Mouse (Mus musculus) CH12.LX (cell line): ENCODE results near the gene Dram2. TPM values are rescaled to one million over a fixed set of nuclear protein-coding genes. Genes with fewer than 3 reads are reported as not detected.

Source experiments
- DNase-seq: peaks from one replicate; pipeline ENCODE4 v3.0.0-alpha.2; 2013; ENCODE audit errors: extremely low read depth
- H3K27ac ChIP-seq: 2 replicates; pipeline ENCODE4 v1.5.1; 2012; ENCODE audit warnings: low read depth, mild to moderate bottlenecking, control low read depth, moderate library complexity; ENCODE audit not compliant: insufficient read depth
- H3K27me3 ChIP-seq: replicated peaks from 2 replicates; pipeline ENCODE3; 2012; ENCODE audit warnings: inconsistent platforms
- H3K36me3 ChIP-seq, 2 experiments: replicated peaks in 1 of 2; 2 replicates each; pipeline versions ENCODE3 to v1.6.1; 2012; ENCODE audit warnings: inconsistent platforms in 1 of 2, low read length in 1 of 2, mild to moderate bottlenecking in 1 of 2, mixed read lengths in 1 of 2, moderate library complexity in 1 of 2; ENCODE audit not compliant: control insufficient read depth in 1 of 2, insufficient read depth in 1 of 2
- H3K4me1 ChIP-seq, 2 experiments: 2 replicates each; pipeline ENCODE4 v1.6.1; 2012; ENCODE audit warnings: inconsistent platforms in 1 of 2, moderate library complexity in 1 of 2; ENCODE audit not compliant: insufficient read depth in 2 of 2, control insufficient read depth in 1 of 2
- H3K4me2 ChIP-seq: 2 replicates; pipeline ENCODE4 v1.6.1; 2012; ENCODE audit warnings: low read depth, mild to moderate bottlenecking, control low read depth; ENCODE audit not compliant: poor library complexity, insufficient read depth, severe bottlenecking
- H3K4me3 ChIP-seq, 3 experiments: fragments of 150-350 bp in 1 of 3; sonication (generic) in 1 of 3; replicated peaks in 1 of 3; 2 replicates each; pipeline versions ENCODE3 to v1.5.1; 2011 to 2012; ENCODE audit warnings: low read depth in 2 of 3, low read length in 2 of 3, mild to moderate bottlenecking in 2 of 3, moderate library complexity in 2 of 3, control low read depth in 1 of 3, improper control_type of control experiment in 1 of 3, inconsistent platforms in 1 of 3, mixed read lengths in 1 of 3; ENCODE audit not compliant: poor library complexity in 1 of 3
- H3K79me2 ChIP-seq: replicated peaks from 2 replicates; pipeline ENCODE4 v1.6.1; 2012; ENCODE audit warnings: mild to moderate bottlenecking, moderate library complexity; ENCODE audit not compliant: control insufficient read depth, poor library complexity, insufficient read depth, severe bottlenecking; ENCODE audit errors: extremely low read depth
- H3K9ac ChIP-seq: 2 replicates; pipeline ENCODE4 v1.6.1; 2012; ENCODE audit warnings: low read depth, mild to moderate bottlenecking, control low read depth, moderate library complexity; ENCODE audit not compliant: insufficient read depth
- H3K9me3 ChIP-seq: replicated peaks from 2 replicates; pipeline ENCODE3; 2012; ENCODE audit warnings: low read length, inconsistent platforms, mixed read lengths
- BHLHE40 ChIP-seq: IDR thresholded peaks from 2 replicates; pipeline ENCODE4 v1.6.1; 2011; ENCODE audit warnings: mild to moderate bottlenecking, low read depth, low read length, improper control_type of control experiment
- CHD2 ChIP-seq: IDR thresholded peaks from 2 replicates; pipeline ENCODE4 v1.6.1; 2011; ENCODE audit warnings: low read length, improper control_type of control experiment
- CTCF ChIP-seq, 2 experiments: IDR thresholded peaks in 1 of 2; conservative IDR thresholded peaks in 1 of 2; 2 replicates each; pipeline ENCODE4 v1.5.1; 2011 to 2012; ENCODE audit warnings: low read depth in 2 of 2, low read length in 2 of 2, improper control_type of control experiment in 1 of 2, inconsistent platforms in 1 of 2, mild to moderate bottlenecking in 1 of 2, moderate library complexity in 1 of 2
- ELF1 ChIP-seq: IDR thresholded peaks from 2 replicates; pipeline ENCODE4 v1.6.1; 2014; ENCODE audit warnings: low read depth, mild to moderate bottlenecking, inconsistent platforms, low read length, improper control_type of control experiment
- EP300 ChIP-seq: IDR thresholded peaks from 2 replicates; pipeline ENCODE4 v1.6.1; 2011; ENCODE audit warnings: low read length, improper control_type of control experiment
- ETS1 ChIP-seq: conservative IDR thresholded peaks from 2 replicates; pipeline ENCODE4 v1.6.1; 2012; ENCODE audit warnings: low read depth, mild to moderate bottlenecking, inconsistent platforms, low read length, improper control_type of control experiment, moderate library complexity
- GABPA ChIP-seq: IDR thresholded peaks from 2 replicates; pipeline ENCODE4 v1.6.1; 2012; ENCODE audit warnings: low read depth, low read length, improper control_type of control experiment, inconsistent platforms; ENCODE audit not compliant: insufficient replicate concordance
- JUN ChIP-seq: IDR thresholded peaks from 2 replicates; pipeline ENCODE4 v1.6.1; 2011; ENCODE audit warnings: low read depth, mild to moderate bottlenecking, low read length, improper control_type of control experiment, moderate library complexity; ENCODE audit not compliant: insufficient read depth
- KAT2A ChIP-seq: IDR thresholded peaks from 2 replicates; pipeline ENCODE4 v1.6.1; 2012; ENCODE audit warnings: low read length, improper control_type of control experiment, inconsistent platforms; ENCODE audit not compliant: insufficient replicate concordance
- MAFK ChIP-seq: IDR thresholded peaks from 2 replicates; pipeline ENCODE4 v1.6.1; 2011; ENCODE audit warnings: low read length, improper control_type of control experiment; ENCODE audit not compliant: insufficient replicate concordance
- MAZ ChIP-seq: IDR thresholded peaks from 2 replicates; pipeline ENCODE4 v1.6.1; 2012; ENCODE audit warnings: low read depth, mild to moderate bottlenecking, inconsistent platforms, low read length, improper control_type of control experiment, moderate library complexity
- MEF2A ChIP-seq: IDR thresholded peaks from 2 replicates; pipeline ENCODE4 v1.6.1; 2014; ENCODE audit warnings: low read depth, mild to moderate bottlenecking, inconsistent platforms, low read length, improper control_type of control experiment, borderline replicate concordance
- MXI1 ChIP-seq: IDR thresholded peaks from 2 replicates; pipeline ENCODE4 v1.6.1; 2011; ENCODE audit warnings: mild to moderate bottlenecking, low read depth, low read length, improper control_type of control experiment
- MYC ChIP-seq: IDR thresholded peaks from 2 replicates; pipeline ENCODE4 v1.6.1; 2011; ENCODE audit warnings: low read depth, mild to moderate bottlenecking, improper control_type of control experiment, low read length
- NELFE ChIP-seq: IDR thresholded peaks from 2 replicates; pipeline ENCODE4 v1.6.1; 2011; ENCODE audit warnings: low read depth, low read length, improper control_type of control experiment
- NRF1 ChIP-seq: IDR thresholded peaks from 2 replicates; pipeline ENCODE4 v1.6.1; 2014; ENCODE audit warnings: low read depth, mild to moderate bottlenecking, inconsistent platforms, low read length, improper control_type of control experiment, moderate library complexity
- PAX5 ChIP-seq: IDR thresholded peaks from 2 replicates; pipeline ENCODE4 v1.6.1; 2012; ENCODE audit warnings: low read length, inconsistent platforms, mixed read lengths
- POLR2A ChIP-seq: IDR thresholded peaks from 2 replicates; pipeline ENCODE4 v1.6.1; 2011; ENCODE audit warnings: low read depth, mild to moderate bottlenecking, improper control_type of control experiment, low read length
- POLR2AphosphoS2 ChIP-seq: IDR thresholded peaks from 2 replicates; pipeline ENCODE4 v1.6.1; 2011; ENCODE audit warnings: low read depth, low read length, improper control_type of control experiment
- RAD21 ChIP-seq: IDR thresholded peaks from 2 replicates; pipeline ENCODE4 v1.6.1; 2011; ENCODE audit warnings: low read depth, mild to moderate bottlenecking, low read length, improper control_type of control experiment, moderate library complexity
- RCOR1 ChIP-seq: conservative IDR thresholded peaks from 2 replicates; pipeline ENCODE4 v1.6.1; 2012; ENCODE audit warnings: low read depth, mild to moderate bottlenecking, inconsistent platforms, low read length, improper control_type of control experiment
- SIN3A ChIP-seq: IDR thresholded peaks from 2 replicates; pipeline ENCODE4 v1.6.1; 2012; ENCODE audit warnings: low read length, improper control_type of control experiment, inconsistent platforms
- SMC3 ChIP-seq: IDR thresholded peaks from 2 replicates; pipeline ENCODE4 v1.6.1; 2011; ENCODE audit warnings: low read depth, low read length, improper control_type of control experiment
- TBP ChIP-seq: conservative IDR thresholded peaks from 2 replicates; pipeline ENCODE4 v1.6.1; 2011; ENCODE audit warnings: low read depth, low read length, improper control_type of control experiment
- TCF12 ChIP-seq: IDR thresholded peaks from 2 replicates; pipeline ENCODE4 v1.6.1; 2014; ENCODE audit warnings: low read depth, mild to moderate bottlenecking, inconsistent platforms, low read length, improper control_type of control experiment
- UBTF ChIP-seq: IDR thresholded peaks from 2 replicates; pipeline ENCODE4 v1.6.1; 2012; ENCODE audit warnings: low read depth, mild to moderate bottlenecking, inconsistent platforms, low read length, improper control_type of control experiment, moderate library complexity
- USF1 ChIP-seq: IDR thresholded peaks from 2 replicates; pipeline ENCODE4 v1.6.1; 2014; ENCODE audit warnings: low read depth, mild to moderate bottlenecking, inconsistent platforms, low read length, improper control_type of control experiment
- ZC3H11A ChIP-seq: IDR thresholded peaks from 2 replicates; pipeline ENCODE4 v1.6.1; 2012; ENCODE audit warnings: low read depth, mild to moderate bottlenecking, inconsistent platforms, low read length, improper control_type of control experiment
- ZKSCAN1 ChIP-seq: IDR thresholded peaks from 2 replicates; pipeline ENCODE4 v1.6.1; 2012; ENCODE audit warnings: low read depth, inconsistent platforms, low read length, improper control_type of control experiment, borderline replicate concordance
- ZMIZ1 ChIP-seq: IDR thresholded peaks from 2 replicates; pipeline ENCODE4 v1.6.1; 2012; ENCODE audit warnings: low read depth, mild to moderate bottlenecking, inconsistent platforms, low read length, improper control_type of control experiment
- ZNF384 ChIP-seq: IDR thresholded peaks from 2 replicates; pipeline ENCODE4 v1.6.1; 2012; ENCODE audit warnings: low read depth, low read length, improper control_type of control experiment, inconsistent platforms
- dilution Hi-C: fragments of 300-500 bp; cut with MboI; formaldehyde crosslinking; loops from 2 replicates; pipeline ENCODE4 v1.14.3; 2020; ENCODE audit warnings: low sequenced_read_pairs; ENCODE audit not compliant: extremely low pct_unique_long_range_greater_than_20kb, extremely low pct_ligation_motif_present
- in situ Hi-C: fragments of 300-500 bp; cut with MboI; formaldehyde crosslinking; loops from 3 replicates; pipeline ENCODE4 v1.14.3; 2019; ENCODE audit warnings: low sequenced_read_pairs, low pct_ligation_motif_present, low pct_unique_long_range_greater_than_20kb, mixed read lengths
- polyA plus RNA-seq: library from polyadenylated mRNA; unstranded; fragments of >175 nt; gene quantifications from 2 replicates; pipeline ENCODE4 v1.2.1, GENCODE M21; 2012; ENCODE audit warnings: low read depth; ENCODE audit not compliant: insufficient read length
- total RNA-seq, 2 experiments: library from RNA; depleted of rRNA; stranded (reverse); fragments of 300-350 nt in 1 of 2; fragments of >200 nt in 1 of 2; gene quantifications; 2 replicates each; pipeline ENCODE4 v1.2.3; 2012 to 2014

Dram2 gene
- total and polyA plus RNA-seq, 3 experiments = 20.3 to 62.4 (median 51.2) TPM

GRCm38 (mm10) chr3:106500510-106500909 is 47.1 kb upstream of the Dram2 start:
- Histone ChIP-seq H3K79me2 (no peaks in the 10 kb centered on the region), H3K4me1 (peaks cover 0 to 7% of the 10 kb centered on the region in 2 experiments; a peak in 2 of 4 replicates), H3K27ac (no peak overlapping the region), H3K4me3 (no peak overlapping the region), H3K9me3 (no peaks in the 10 kb centered on the region), H3K9ac (no peak overlapping the region), H3K4me2 (no peak overlapping the region), H3K36me3 (peaks cover 55 to 95% of the 10 kb centered on the region in 2 experiments), H3K27me3 (no peaks in the 10 kb centered on the region)
- no peak for DNase-seq
- in situ Hi-C loops (no loop called here), dilution Hi-C loops (no loop called here)
- TF ChIP-seq TBP = no peak
- no peak for TF ChIP-seq ELF1
- no peak for TF ChIP-seq POLR2AphosphoS2
- no peak for TF ChIP-seq ZNF384
- TF ChIP-seq NELFE = no peak
- TF ChIP-seq MAZ = no peak
- no peak for TF ChIP-seq ZC3H11A
- TF ChIP-seq TCF12 = no peak
- no peak for TF ChIP-seq POLR2A
- no peak for TF ChIP-seq NRF1
- TF ChIP-seq MAFK = no peak
- TF ChIP-seq CTCF (conservative IDR thresholded peaks at IDR 0.05 in 1 of 2, IDR thresholded peaks at IDR 0.05 in 1 of 2; ENCODE audit: low read depth in 2 of 2, low read length in 2 of 2) = no peak
- TF ChIP-seq USF1 = no peak
- no peak for TF ChIP-seq SMC3
- TF ChIP-seq EP300 = no peak
- TF ChIP-seq RCOR1 = no peak
- no peak for TF ChIP-seq SIN3A

DNA sequence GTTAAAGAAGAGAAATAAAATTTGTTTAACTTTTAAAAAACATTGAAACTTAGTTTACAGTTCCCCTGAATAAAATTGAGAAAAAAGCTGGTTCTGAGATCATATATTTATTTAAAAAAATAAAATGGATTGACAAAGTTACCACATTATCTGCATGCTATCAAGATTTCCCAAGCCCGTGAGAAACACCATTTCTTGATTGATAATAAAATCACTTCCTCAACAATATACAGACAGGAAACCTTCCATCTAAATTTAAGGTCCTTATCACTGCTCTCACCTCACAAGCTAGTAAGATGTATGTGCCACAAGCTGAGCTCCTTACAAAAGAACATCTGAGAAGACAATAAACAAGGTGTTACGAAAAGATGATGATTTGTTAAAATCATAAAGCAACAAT is 44.7 kb upstream of the Dram2 start:
- no peaks in the 10 kb centered on the region for H3K4me1 ChIP-seq
- no peak overlapping the region for H3K4me3 ChIP-seq
- no peak overlapping the region for H3K27ac ChIP-seq
- in situ Hi-C loops = no loop called here
- no peak for DNase-seq
- no peak overlapping the region for H3K9ac ChIP-seq
- dilution Hi-C loops = no loop called here
- H3K9me3 ChIP-seq = no peaks in the 10 kb centered on the region
- H3K79me2 ChIP-seq = no peaks in the 10 kb centered on the region
- no peak for TF ChIP-seq PAX5
- TF ChIP-seq BHLHE40 = no peak
- no peak for TF ChIP-seq RAD21
- TF ChIP-seq CTCF (conservative IDR thresholded peaks at IDR 0.05 in 1 of 2, IDR thresholded peaks at IDR 0.05 in 1 of 2; ENCODE audit: low read depth in 2 of 2, low read length in 2 of 2) = no peak
- TF ChIP-seq ZKSCAN1 = no peak
- no peak for TF ChIP-seq RCOR1
- TF ChIP-seq USF1 = no peak
- TF ChIP-seq CHD2 = no peak
- no peak for TF ChIP-seq MAFK
- no peak for TF ChIP-seq ZNF384
- no peak for TF ChIP-seq GABPA
- no peak for TF ChIP-seq NELFE
- no peak for TF ChIP-seq UBTF
- no peak for TF ChIP-seq ZMIZ1
- TF ChIP-seq MEF2A = no peak
- no peak for TF ChIP-seq ETS1
- no peak for TF ChIP-seq JUN
- TF ChIP-seq MYC = no peak
- no peak for TF ChIP-seq MXI1
- TF ChIP-seq KAT2A = no peak
- H3K4me2 ChIP-seq = no peak overlapping the region
- H3K36me3 ChIP-seq = peaks cover 39 to 79% of the 10 kb centered on the region in 2 experiments
- no peaks in the 10 kb centered on the region for H3K27me3 ChIP-seq
